Mouse (Mus musculus) CH12.LX (cell line): ENCODE measurements around the gene Phf11b.
"Not testable (repeated sequence)": the region's sequence is repeated elsewhere in the genome, so short reads cannot be mapped to it uniquely, and the experiment has no call there.

Experiments used
- CTCF ChIP-seq, 2 experiments: IDR thresholded peaks in 1 of 2; conservative IDR thresholded peaks in 1 of 2; 2 replicates each; pipeline ENCODE4 v1.5.1; 2011 to 2012; ENCODE audit warnings: low read depth in 2 of 2, low read length in 2 of 2, improper control_type of control experiment in 1 of 2, inconsistent platforms in 1 of 2, mild to moderate bottlenecking in 1 of 2, moderate library complexity in 1 of 2
- GABPA ChIP-seq: IDR thresholded peaks from 2 replicates; pipeline ENCODE4 v1.6.1; 2012; ENCODE audit warnings: low read depth, low read length, improper control_type of control experiment, inconsistent platforms; ENCODE audit not compliant: insufficient replicate concordance
- HCFC1 ChIP-seq: IDR thresholded peaks from 2 replicates; pipeline ENCODE4 v1.6.1; 2012; ENCODE audit warnings: low read depth, mild to moderate bottlenecking, inconsistent platforms, low read length, improper control_type of control experiment
- JUND ChIP-seq: conservative IDR thresholded peaks from 2 replicates; pipeline ENCODE4 v1.6.1; 2011; ENCODE audit warnings: low read depth, low read length, improper control_type of control experiment
- POLR2A ChIP-seq: IDR thresholded peaks from 2 replicates; pipeline ENCODE4 v1.6.1; 2011; ENCODE audit warnings: low read depth, mild to moderate bottlenecking, improper control_type of control experiment, low read length
- UBTF ChIP-seq: IDR thresholded peaks from 2 replicates; pipeline ENCODE4 v1.6.1; 2012; ENCODE audit warnings: low read depth, mild to moderate bottlenecking, inconsistent platforms, low read length, improper control_type of control experiment, moderate library complexity
- ZC3H11A ChIP-seq: IDR thresholded peaks from 2 replicates; pipeline ENCODE4 v1.6.1; 2012; ENCODE audit warnings: low read depth, mild to moderate bottlenecking, inconsistent platforms, low read length, improper control_type of control experiment
- ZNF384 ChIP-seq: IDR thresholded peaks from 2 replicates; pipeline ENCODE4 v1.6.1; 2012; ENCODE audit warnings: low read depth, low read length, improper control_type of control experiment, inconsistent platforms

- not testable (repeated sequence) for TF ChIP-seq CTCF (conservative IDR thresholded peaks at IDR 0.05 in 1 of 2, IDR thresholded peaks at IDR 0.05 in 1 of 2; ENCODE audit: low read depth in 2 of 2, low read length in 2 of 2); ZNF384; POLR2A; ZC3H11A; UBTF; HCFC1; GABPA; JUND
Observed at GRCm38 (mm10) chr14:59319036-59319435, 22.1 kb downstream of the Phf11b start.
